Mouse (Mus musculus) lung, embryonic 16.5 days (tissue): Measurements from ENCODE around the gene Arpp21. TPM values are rescaled to one million over a fixed set of nuclear protein-coding genes. Genes with fewer than 3 reads are reported as not detected.

Source experiments
- ATAC-seq: fragments of 200-750 bp; cut with Nextera tagmentation; 2 replicates; pipeline ENCODE4 v1.8.0; 2017; ENCODE audit warnings: low read depth, mild to moderate bottlenecking, moderate library complexity
- H3K27ac ChIP-seq: fragments of 300-500 bp; sonication (generic); 2 replicates; pipeline ENCODE4 v1.5.1; 2014; ENCODE audit warnings: mild to moderate bottlenecking, control low read depth, low read length
- H3K27me3 ChIP-seq: fragments of 300-500 bp; sonication (generic); 2 replicates; pipeline ENCODE4 v1.6.1; 2014; ENCODE audit warnings: low read depth, low read length, mixed read lengths; ENCODE audit not compliant: control insufficient read depth, insufficient read depth
- H3K36me3 ChIP-seq: fragments of 300-500 bp; sonication (generic); 2 replicates; pipeline ENCODE4 v1.6.1; 2014; ENCODE audit warnings: low read length; ENCODE audit not compliant: control insufficient read depth, insufficient read depth
- H3K4me1 ChIP-seq: fragments of 300-500 bp; sonication (generic); replicated peaks from 2 replicates; pipeline ENCODE4 v1.6.1; 2014; ENCODE audit warnings: low read length, mixed read lengths; ENCODE audit not compliant: control insufficient read depth, insufficient read depth
- H3K4me2 ChIP-seq: fragments of 300-500 bp; sonication (generic); 2 replicates; pipeline ENCODE4 v1.6.1; 2014; ENCODE audit warnings: low read depth, low read length, control low read depth
- H3K4me3 ChIP-seq: fragments of 300-500 bp; sonication (generic); 2 replicates; pipeline ENCODE4 v1.5.1; 2014; ENCODE audit warnings: mild to moderate bottlenecking, low read length, control low read depth
- H3K9ac ChIP-seq: fragments of 300-500 bp; sonication (generic); 2 replicates; pipeline ENCODE4 v1.6.1; 2014; ENCODE audit warnings: low read length, control low read depth
- H3K9me3 ChIP-seq: fragments of 300-500 bp; sonication (generic); 2 replicates; pipeline ENCODE4 v1.6.1; 2016; ENCODE audit warnings: low read length; ENCODE audit not compliant: control insufficient read depth
- WGBS: fragments of 180-500 bp; shearing (Covaris S2); extraction: QIAGEN DNeasy Blood & Tissue Kit; methylation state at CpG from one replicate; pipeline ENCODE4 v1.1.7; 2014; 5-methylcytosine and 5-hydroxymethylcytosine counted together
- polyA plus RNA-seq: library from polyadenylated mRNA; unstranded; fragments of >200 nt; fragmentation: Nextera tagmentation; extraction: Ambion mirVana; gene quantifications from 2 replicates; pipeline ENCODE4 v1.2.1, GENCODE M21; 2015

Gene Arpp21
- polyA plus RNA-seq, 1 experiment from 2014 or later, result 2.2 TPM

- H3K36me3 ChIP-seq, result no peaks in the 10 kb centered on the region
- no peak for ATAC-seq
- no peak overlapping the region for H3K9ac ChIP-seq
- H3K27me3 ChIP-seq, result no peaks in the 10 kb centered on the region
- H3K4me3 ChIP-seq, result no peak overlapping the region
- WGBS, result 86% methylated on average over 5 of the region's 5 CpGs
- no peaks in the 10 kb centered on the region for H3K4me1 ChIP-seq
- no peak overlapping the region for H3K27ac ChIP-seq
- H3K4me2 ChIP-seq, result no peak overlapping the region
- H3K9me3 ChIP-seq, result no peaks in the 10 kb centered on the region
Observed at GRCm38 (mm10) chr9:112111610-112112009, 124.1 kb downstream of the Arpp21 start.

DNA sequence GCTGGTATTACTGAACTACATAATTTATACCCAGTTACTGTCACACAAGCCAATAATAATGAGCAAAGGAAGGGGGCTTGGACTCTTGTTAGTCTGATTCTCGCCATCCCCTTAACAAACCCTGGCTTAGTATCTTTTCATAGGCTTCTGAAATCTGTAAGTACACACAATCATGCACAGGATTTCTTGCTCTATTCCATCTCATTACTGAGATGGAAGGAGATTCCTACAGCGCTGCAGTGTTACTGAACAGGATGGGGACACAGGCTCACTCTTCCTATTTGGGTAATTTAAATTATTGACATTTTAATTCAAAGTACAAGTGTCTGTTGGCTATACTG lies 132.9 kb downstream of the Arpp21 start:
- no peak overlapping the region for H3K4me2 ChIP-seq
- peak overlapping the region; percentile 33; the same call in 1 of the 2 replicates for H3K27ac ChIP-seq
- WGBS, result 71% methylated on average over 2 of the region's 2 CpGs

DNA sequence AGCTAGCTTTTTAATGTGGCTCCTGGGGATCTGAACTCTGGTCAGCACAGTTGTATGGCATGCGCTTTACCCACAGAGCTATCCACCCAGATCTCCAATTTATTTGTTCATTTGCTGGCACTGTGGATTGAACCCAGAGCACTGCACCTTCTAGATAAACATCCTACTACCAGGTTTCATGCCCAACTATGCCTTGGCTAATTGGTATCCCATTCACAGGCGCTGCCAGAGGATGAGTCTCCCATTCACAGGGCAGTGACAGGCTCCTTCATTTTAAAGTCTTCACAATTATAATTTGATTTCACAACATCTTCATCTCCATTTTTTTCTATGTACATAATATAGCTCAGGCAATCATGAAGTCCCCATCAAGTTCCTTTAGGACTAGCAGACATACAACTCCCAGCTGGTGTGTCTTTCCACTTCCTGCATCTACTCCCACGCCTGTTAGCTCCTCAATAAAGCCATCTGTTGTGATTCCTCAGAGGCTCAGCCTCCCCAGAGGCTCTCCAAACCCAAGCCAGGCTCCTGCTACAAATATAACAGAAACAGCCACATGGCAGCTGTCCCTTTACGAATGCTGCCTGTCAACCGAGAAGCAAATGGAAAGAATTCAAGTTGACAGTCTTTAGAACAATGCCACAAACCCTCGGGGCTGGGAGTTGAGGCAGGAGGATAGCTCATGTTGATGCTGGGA lies 133.4 kb downstream of the Arpp21 start:
- H3K27ac ChIP-seq, result peak overlapping the region; percentile 33; the same call in 1 of the 2 replicates
- peak; percentile 67 for ATAC-seq
- 58% methylated on average over 6 of the region's 6 CpGs for WGBS

More for the DNA sequence above, 132.9 kb downstream of the Arpp21 start:
- no peak overlapping the region for H3K4me3 ChIP-seq
- H3K27me3 ChIP-seq, result no peaks in the 10 kb centered on the region
- no peaks in the 10 kb centered on the region for H3K9me3 ChIP-seq
- ATAC-seq, result no peak
- H3K9ac ChIP-seq, result no peak overlapping the region
- H3K4me1 ChIP-seq, result no peaks in the 10 kb centered on the region
- H3K36me3 ChIP-seq, result no peaks in the 10 kb centered on the region

DNA sequence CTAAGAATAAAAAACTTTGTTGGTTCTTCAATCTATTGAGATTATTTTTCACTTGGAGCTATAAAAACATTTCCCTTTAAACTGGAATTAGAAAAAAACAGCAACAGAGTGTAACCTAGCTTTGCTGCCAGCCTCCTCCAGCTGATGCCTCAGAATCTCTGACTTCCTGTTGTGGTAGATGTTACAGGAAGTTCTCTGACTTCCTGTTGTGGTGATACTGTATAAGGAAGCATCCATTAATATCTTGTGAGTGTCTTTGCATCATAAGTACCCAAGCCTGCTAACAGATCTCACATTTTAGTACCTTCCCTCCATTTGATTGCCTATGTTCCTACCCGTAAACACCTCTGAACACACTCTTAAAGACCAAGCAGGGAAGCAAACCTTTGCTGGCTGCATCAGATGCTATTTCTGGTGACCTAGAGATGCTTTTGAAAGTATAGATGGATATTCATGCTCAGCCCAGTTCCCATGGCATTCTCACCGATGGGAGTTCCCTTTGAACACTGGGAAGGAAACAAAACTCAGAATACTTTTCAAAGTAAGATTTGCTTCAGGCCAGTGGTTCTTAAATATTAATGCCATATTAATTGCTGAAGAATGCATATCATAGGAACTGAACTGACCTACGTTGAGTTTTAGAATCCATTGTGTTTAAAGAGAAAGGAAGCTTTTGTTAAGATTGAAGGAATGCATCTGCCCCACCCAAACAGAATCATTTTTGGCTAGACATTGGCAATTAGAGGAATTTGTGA lies 134.7 kb downstream of the Arpp21 start:
- Histone ChIP-seq H3K4me2 (no peak overlapping the region), H3K36me3 (no peaks in the 10 kb centered on the region), H3K4me3 (no peak overlapping the region), H3K27ac (no peak overlapping the region), H3K9ac (no peak overlapping the region), H3K4me1 (no peaks in the 10 kb centered on the region), H3K9me3 (no peaks in the 10 kb centered on the region), H3K27me3 (no peaks in the 10 kb centered on the region)
- 77% methylated on average over 3 of the region's 3 CpGs for WGBS
- ATAC-seq, result no peak

More for the DNA sequence above, 133.4 kb downstream of the Arpp21 start:
- Histone ChIP-seq H3K4me3 (no peak overlapping the region), H3K36me3 (no peaks in the 10 kb centered on the region), H3K4me2 (no peak overlapping the region), H3K27me3 (no peaks in the 10 kb centered on the region), H3K9ac (no peak overlapping the region), H3K9me3 (no peaks in the 10 kb centered on the region), H3K4me1 (no peaks in the 10 kb centered on the region)

- Histone ChIP-seq H3K4me2 (no peak overlapping the region), H3K4me3 (no peak overlapping the region), H3K36me3 (no peaks in the 10 kb centered on the region), H3K27me3 (no peaks in the 10 kb centered on the region), H3K9ac (no peak overlapping the region), H3K27ac (no peak overlapping the region), H3K4me1 (no peaks in the 10 kb centered on the region), H3K9me3 (no peaks in the 10 kb centered on the region)
- no peak for ATAC-seq
- 47% methylated on average over 6 of the region's 6 CpGs for WGBS
Observed at GRCm38 (mm10) chr9:112098267-112098666, 137.5 kb downstream of the Arpp21 start.

DNA sequence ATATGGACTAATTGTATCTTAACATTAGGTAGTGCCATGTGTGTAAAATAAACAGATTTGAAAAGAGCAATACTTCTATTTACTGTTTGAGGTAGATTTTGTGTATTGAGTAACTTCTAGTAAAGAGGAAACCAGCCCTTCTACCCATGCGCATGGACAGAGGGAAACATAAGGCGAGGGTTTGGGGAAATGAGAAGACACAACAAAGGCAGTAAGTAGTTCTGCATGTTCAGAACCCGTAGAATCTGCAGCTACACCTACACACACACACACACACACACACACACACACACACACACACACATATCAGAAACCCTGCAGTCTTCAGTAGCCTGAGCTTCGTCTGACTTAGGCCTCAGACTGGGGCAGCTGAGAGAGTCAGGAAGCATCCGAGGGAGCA lies 140.0 kb downstream of the Arpp21 start:
- Histone ChIP-seq H3K4me3 (no peak overlapping the region), H3K4me2 (no peak overlapping the region), H3K9ac (no peak overlapping the region), H3K36me3 (no peaks in the 10 kb centered on the region), H3K27ac (no peak overlapping the region), H3K4me1 (no peaks in the 10 kb centered on the region), H3K27me3 (no peaks in the 10 kb centered on the region), H3K9me3 (no peaks in the 10 kb centered on the region)
- WGBS, result 68% methylated on average over 5 of the region's 5 CpGs
- no peak for ATAC-seq

DNA sequence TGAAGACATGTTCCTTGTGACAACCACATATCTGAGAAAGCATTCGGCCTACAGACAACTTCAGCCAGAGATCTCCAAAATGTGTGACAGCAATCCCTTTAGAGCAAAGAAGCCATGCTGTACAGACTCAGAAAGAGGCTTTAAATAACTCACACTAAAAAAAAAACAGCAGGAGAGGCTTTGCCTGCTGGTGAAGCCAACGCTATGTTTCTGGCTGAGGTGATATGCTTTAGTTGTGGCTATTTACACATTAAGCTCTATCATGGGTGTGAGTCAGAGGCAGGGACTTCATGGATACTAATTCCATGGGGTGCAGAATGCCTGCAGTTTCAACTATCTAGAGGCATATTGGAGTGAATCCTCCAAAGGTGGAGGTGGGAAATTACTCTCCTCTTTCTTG lies 140.5 kb downstream of the Arpp21 start:
- H3K9ac ChIP-seq, result no peak overlapping the region
- H3K4me3 ChIP-seq, result no peak overlapping the region
- no peaks in the 10 kb centered on the region for H3K4me1 ChIP-seq
- ATAC-seq, result no peak
- H3K27me3 ChIP-seq, result no peaks in the 10 kb centered on the region
- no peaks in the 10 kb centered on the region for H3K9me3 ChIP-seq
- H3K36me3 ChIP-seq, result no peaks in the 10 kb centered on the region
- 79% methylated on average over 2 of the region's 2 CpGs for WGBS
- no peak overlapping the region for H3K27ac ChIP-seq
- no peak overlapping the region for H3K4me2 ChIP-seq

DNA sequence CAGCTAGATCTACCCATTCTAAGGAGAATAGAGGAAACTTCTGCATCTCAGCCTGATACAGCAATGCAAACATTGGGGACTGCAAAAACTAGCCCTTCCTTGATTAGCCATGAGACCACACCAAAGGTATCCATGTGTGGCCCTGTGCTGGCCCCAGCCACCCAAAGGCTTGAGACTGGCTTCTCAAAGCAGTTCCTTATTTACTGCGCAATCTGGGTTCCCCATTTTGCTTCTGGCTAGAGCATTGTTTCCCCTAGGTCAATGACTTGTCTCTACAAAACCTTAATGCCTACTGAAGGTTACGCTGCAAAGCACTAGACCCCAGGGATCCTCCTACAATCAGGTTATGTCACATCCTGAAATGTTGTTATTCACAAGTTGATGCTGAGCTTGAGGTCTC lies 156.8 kb downstream of the Arpp21 start:
- Histone ChIP-seq H3K27me3 (no peaks in the 10 kb centered on the region), H3K4me3 (no peak overlapping the region), H3K27ac (no peak overlapping the region), H3K36me3 (no peaks in the 10 kb centered on the region), H3K4me1 (no peaks in the 10 kb centered on the region), H3K9ac (no peak overlapping the region), H3K4me2 (no peak overlapping the region), H3K9me3 (no peaks in the 10 kb centered on the region)
- WGBS, result 85% methylated on average over 2 of the region's 2 CpGs
- ATAC-seq, result no peak

- ATAC-seq, result no peak
- Histone ChIP-seq H3K4me1 (no peaks in the 10 kb centered on the region), H3K9me3 (no peaks in the 10 kb centered on the region), H3K4me3 (no peak overlapping the region), H3K36me3 (no peaks in the 10 kb centered on the region), H3K4me2 (no peak overlapping the region), H3K9ac (no peak overlapping the region), H3K27me3 (no peaks in the 10 kb centered on the region), H3K27ac (no peak overlapping the region)
- WGBS, result 66% methylated on average over 4 of the region's 4 CpGs
Observed at GRCm38 (mm10) chr9:112078453-112078852, 157.3 kb downstream of the Arpp21 start.
